Mouse (Mus musculus): ENCODE data around the gene Cd247.

GRCm38 (mm10) chr1:165844466-165844951, 56.0 kb downstream of the Cd247 start:
- TF ChIP-seq CTCF (IDR thresholded peaks at IDR 0.05; ENCODE audit: borderline replicate concordance, control insufficient read depth, extremely low read depth, insufficient read depth, low read length, poor library complexity) (0 out of 2 replicates have a peak, but pooled peaks have one; percentile 10), POLR2A (IDR thresholded peaks at IDR 0.05; ENCODE audit: control insufficient read depth, extremely low read depth, insufficient read depth, low read length, poor library complexity) (peak; percentile 26; the same call in 1 of the 2 replicates)

Measured in thymus, adult 2 months (tissue).